23 mouse cellular contexts compared by ENCODE assay signal in the genomic region with DNA sequence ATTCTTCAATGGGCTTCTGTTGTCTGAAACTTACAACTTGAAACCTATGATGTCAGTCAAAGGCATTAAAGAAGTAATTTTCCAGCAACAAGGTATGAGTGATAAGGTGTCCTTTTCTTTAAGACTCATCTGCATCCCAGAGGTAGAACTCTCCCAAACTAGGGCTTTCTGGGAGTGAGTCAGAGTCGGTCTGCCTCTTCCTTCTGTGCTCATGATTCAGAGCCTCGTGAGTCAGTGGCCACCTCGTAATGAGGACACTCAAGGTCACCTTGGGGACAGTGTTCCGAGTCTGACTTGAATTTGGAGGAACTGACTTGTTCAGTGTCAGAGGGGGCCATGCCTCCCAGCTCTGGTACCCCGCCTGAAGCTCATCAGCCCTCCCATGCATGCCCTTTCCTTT.
DNase-seq lines count a peak whose midpoint lies in the region; ATAC-seq and TF ChIP-seq lines count a peak whose summit lies in the region.
"Had no signal": no experiment of that assay in that cellular context is flagged by ENCODE, and none has a peak within 500 bp of the region (broad histone marks: within the 10 kb centered on the region; RNA-seq: fewer than 3 reads in every experiment).

No protein-coding gene starts in this region.

- H3K36me3 ChIP-seq in liver, postnatal 0 days (replicated peaks; ENCODE audit: insufficient read depth, low read length): no peaks in the 10 kb centered on the region
- H3K36me3 ChIP-seq: embryonic facial prominence, embryonic 12.5 days; G1E; midbrain, embryonic 15.5 days; neural tube, embryonic 15.5 days had no signal

- H3K9ac ChIP-seq in liver, postnatal 0 days (replicated peaks): no peak overlapping the region
- H3K9ac ChIP-seq: embryonic facial prominence, embryonic 12.5 days; hindbrain, embryonic 14.5 days; midbrain, embryonic 15.5 days; neural tube, embryonic 15.5 days had no signal

- no peak for ATAC-seq in liver, postnatal 0 days
- ATAC-seq: forebrain, embryonic 16.5 days; midbrain, embryonic 15.5 days had no signal

- H3K27me3 ChIP-seq in liver, postnatal 0 days (ENCODE audit: insufficient read depth, low read length): no peaks in the 10 kb centered on the region
- H3K27me3 ChIP-seq: embryonic facial prominence, embryonic 12.5 days; midbrain, embryonic 15.5 days; neural tube, embryonic 15.5 days had no signal

- no peak overlapping the region for H3K4me3 ChIP-seq in liver, postnatal 0 days (ENCODE audit: low read depth, low read length)
- H3K4me3 ChIP-seq: embryonic facial prominence, embryonic 12.5 days; midbrain, embryonic 15.5 days; myocyte; neural tube, embryonic 15.5 days had no signal

- no peak for TF ChIP-seq CTCF in liver, postnatal 0 days (IDR thresholded peaks at IDR 0.05; ENCODE audit: low read depth)

- H3K4me1 ChIP-seq in liver, postnatal 0 days (ENCODE audit: insufficient read depth): no peaks in the 10 kb centered on the region
- H3K4me1 ChIP-seq: midbrain, embryonic 15.5 days; neural tube, embryonic 15.5 days had no signal

- no peak overlapping the region for H3K4me2 ChIP-seq in liver, postnatal 0 days (ENCODE audit: low read depth, low read length)
- H3K4me2 ChIP-seq: embryonic facial prominence, embryonic 12.5 days; hindbrain, embryonic 14.5 days; liver, embryonic 11.5 days; midbrain, embryonic 15.5 days; neural tube, embryonic 15.5 days had no signal

- no peak overlapping the region for H3K27ac ChIP-seq in liver, postnatal 0 days (ENCODE audit: low read depth)
- H3K27ac ChIP-seq: embryonic facial prominence, embryonic 12.5 days; hindbrain, embryonic 14.5 days; midbrain, embryonic 15.5 days; neural tube, embryonic 15.5 days had no signal

- peak; percentile 11 for DNase-seq in right cerebral cortex, adult 18-20 months
- DNase-seq in right cerebral cortex, postnatal 4 days: no peak
- peak; percentile 58 for DNase-seq in Muller cell, postnatal 12 days (ENCODE audit: inconsistent ontology term)
- peak; percentile 74 for DNase-seq in adrenal gland, adult 8-10 months
- peak; percentile 41 for DNase-seq in fibroblast of lung, adult 2 months (ENCODE audit: low read depth)
- DNase-seq in liver, postnatal 0 days: no peak
- no peak for DNase-seq in kidney, postnatal 14 days
- no peak for DNase-seq in lung, postnatal 4 days
- DNase-seq: cerebellum, adult 9-10 months; gastrocnemius, postnatal 10 days; heart, postnatal 10 days; kidney, adult 8-10 months; kidney, postnatal 36 days; lung, adult 2 months; thymus, postnatal 36 days had no signal

- no peaks in the 10 kb centered on the region for H3K9me3 ChIP-seq in liver, postnatal 0 days (ENCODE audit: low read length)
- H3K9me3 ChIP-seq: embryonic facial prominence, embryonic 12.5 days; midbrain, embryonic 15.5 days; neural tube, embryonic 15.5 days had no signal

- TF ChIP-seq EP300 in liver, postnatal 0 days (IDR thresholded peaks at IDR 0.05; ENCODE audit: low read depth): no peak

- WGBS in liver, postnatal 0 days (ENCODE audit: insufficient replicate concordance): 62% methylated on average over 5 of the region's 5 CpGs

Comparison
In these comparisons a context has a peak if more than half of its experiments do, and no peak if none do; other contexts are left out.
1. DNase-seq: peak in right cerebral cortex, adult 18-20 months (single experiment), Muller cell, postnatal 12 days (single experiment), adrenal gland, adult 8-10 months (single experiment) and fibroblast of lung, adult 2 months (single experiment); none in right cerebral cortex, postnatal 4 days (single experiment), liver, postnatal 0 days (single experiment), kidney, postnatal 14 days (single experiment) and lung, postnatal 4 days (0 of 2).